Mouse (Mus musculus) ES-Bruce4 (cell line): ENCODE data around the gene Cd24a. TPM values are rescaled to one million over a fixed set of nuclear protein-coding genes. Genes with fewer than 3 reads are reported as not detected.

ENCODE experiments used
- H3K27ac ChIP-seq: 2 replicates; pipeline ENCODE4 v1.5.1; 2012; ENCODE audit warnings: low read length, inconsistent platforms; ENCODE audit not compliant: insufficient read depth
- H3K27me3 ChIP-seq: 2 replicates; pipeline ENCODE4 v1.6.1; 2012; ENCODE audit warnings: mild to moderate bottlenecking, low read length, inconsistent platforms; ENCODE audit not compliant: control insufficient read depth, poor library complexity, insufficient read depth, severe bottlenecking
- H3K36me3 ChIP-seq: 2 replicates; pipeline ENCODE4 v1.6.1; 2012; ENCODE audit warnings: inconsistent platforms, mild to moderate bottlenecking, low read length, moderate library complexity; ENCODE audit not compliant: control insufficient read depth, poor library complexity, insufficient read depth, severe bottlenecking
- H3K4me1 ChIP-seq: one replicate; pipeline ENCODE4 v1.8.1; 2011; ENCODE audit warnings: low read length; ENCODE audit not compliant: control insufficient read depth, insufficient read depth
- H3K4me3 ChIP-seq: 2 replicates; pipeline ENCODE4 v1.5.1; 2011; ENCODE audit warnings: low read depth, mild to moderate bottlenecking, low read length
- H3K9ac ChIP-seq: 2 replicates; pipeline ENCODE4 v1.6.1; 2012; ENCODE audit warnings: low read depth, mild to moderate bottlenecking, inconsistent platforms; ENCODE audit not compliant: poor library complexity, severe bottlenecking
- H3K9me3 ChIP-seq: replicated peaks from 2 replicates; pipeline ENCODE4 v1.6.1; 2012; ENCODE audit warnings: mild to moderate bottlenecking, low read length, inconsistent platforms; ENCODE audit not compliant: control insufficient read depth, poor library complexity, insufficient read depth, severe bottlenecking
- CTCF ChIP-seq: IDR thresholded peaks from one replicate; pipeline ENCODE4 v1.8.1; 2011; ENCODE audit warnings: low read depth, low read length
- EP300 ChIP-seq: IDR thresholded peaks from 2 replicates; pipeline ENCODE4 v1.6.1; 2011; ENCODE audit warnings: low read depth, low read length; ENCODE audit not compliant: insufficient read depth
- POLR2A ChIP-seq: IDR thresholded peaks from one replicate; pipeline ENCODE4 v1.8.1; 2011; ENCODE audit warnings: low read length; ENCODE audit not compliant: insufficient read depth
- polyA plus RNA-seq: library from polyadenylated mRNA; stranded (reverse); fragments of >200 nt; gene quantifications from 2 replicates; pipeline ENCODE4 v1.2.4, GENCODE M21; 2011; ENCODE audit warnings: low read depth; ENCODE audit not compliant: missing spikeins, insufficient read depth, insufficient read length

The Cd24a gene
- polyA plus RNA-seq, 1 experiment: 126 TPM

GRCm38 (mm10) chr10:43624791-43625398 is 46.8 kb downstream of the Cd24a start:
- no peak overlapping the region for H3K4me3 ChIP-seq
- H3K27ac ChIP-seq: no peak overlapping the region
- H3K27me3 ChIP-seq: no peaks in the 10 kb centered on the region
- no peak overlapping the region for H3K9ac ChIP-seq
- H3K36me3 ChIP-seq: no peaks in the 10 kb centered on the region
- TF ChIP-seq EP300 (no peak), CTCF (no peak), POLR2A (no peak)
- no peaks in the 10 kb centered on the region for H3K4me1 ChIP-seq
- no peaks in the 10 kb centered on the region for H3K9me3 ChIP-seq

- Histone ChIP-seq H3K4me3 (no peak overlapping the region), H3K4me1 (no peaks in the 10 kb centered on the region), H3K27ac (no peak overlapping the region), H3K27me3 (no peaks in the 10 kb centered on the region), H3K36me3 (no peaks in the 10 kb centered on the region), H3K9ac (no peak overlapping the region), H3K9me3 (no peaks in the 10 kb centered on the region)
- TF ChIP-seq EP300 (no peak), CTCF (no peak), POLR2A (no peak)
Observed at GRCm38 (mm10) chr10:43625578-43625977, 47.5 kb downstream of the Cd24a start.

GRCm38 (mm10) chr10:43629216-43629615 is 51.1 kb downstream of the Cd24a start:
- H3K27me3 ChIP-seq: no peaks in the 10 kb centered on the region
- H3K36me3 ChIP-seq: no peaks in the 10 kb centered on the region
- no peak overlapping the region for H3K4me3 ChIP-seq
- TF ChIP-seq POLR2A: no peak
- TF ChIP-seq CTCF: no peak
- no peak for TF ChIP-seq EP300
- H3K9me3 ChIP-seq: no peaks in the 10 kb centered on the region
- H3K4me1 ChIP-seq: no peaks in the 10 kb centered on the region
- no peak overlapping the region for H3K27ac ChIP-seq
- no peak overlapping the region for H3K9ac ChIP-seq

GRCm38 (mm10) chr10:43629857-43630256 is 51.8 kb downstream of the Cd24a start:
- no peak overlapping the region for H3K27ac ChIP-seq
- no peaks in the 10 kb centered on the region for H3K9me3 ChIP-seq
- no peak overlapping the region for H3K9ac ChIP-seq
- no peaks in the 10 kb centered on the region for H3K36me3 ChIP-seq
- no peak for TF ChIP-seq CTCF
- no peak for TF ChIP-seq EP300
- no peak for TF ChIP-seq POLR2A
- no peak overlapping the region for H3K4me3 ChIP-seq
- H3K27me3 ChIP-seq: no peaks in the 10 kb centered on the region
- H3K4me1 ChIP-seq: no peaks in the 10 kb centered on the region

GRCm38 (mm10) chr10:43630634-43631033 is 52.5 kb downstream of the Cd24a start:
- H3K27me3 ChIP-seq: no peaks in the 10 kb centered on the region
- no peaks in the 10 kb centered on the region for H3K9me3 ChIP-seq
- no peaks in the 10 kb centered on the region for H3K36me3 ChIP-seq
- TF ChIP-seq EP300: no peak
- no peak for TF ChIP-seq CTCF
- TF ChIP-seq POLR2A: no peak
- H3K4me3 ChIP-seq: no peak overlapping the region
- no peaks in the 10 kb centered on the region for H3K4me1 ChIP-seq
- H3K27ac ChIP-seq: no peak overlapping the region
- H3K9ac ChIP-seq: no peak overlapping the region

GRCm38 (mm10) chr10:43631049-43631448 is 53.0 kb downstream of the Cd24a start:
- no peaks in the 10 kb centered on the region for H3K36me3 ChIP-seq
- no peaks in the 10 kb centered on the region for H3K4me1 ChIP-seq
- H3K9me3 ChIP-seq: no peaks in the 10 kb centered on the region
- H3K9ac ChIP-seq: no peak overlapping the region
- H3K27ac ChIP-seq: no peak overlapping the region
- no peak overlapping the region for H3K4me3 ChIP-seq
- TF ChIP-seq POLR2A (no peak), EP300 (no peak), CTCF (no peak)
- no peaks in the 10 kb centered on the region for H3K27me3 ChIP-seq
